Mouse (Mus musculus): ENCODE measurements around the gene Selenof. TPM values are rescaled to one million over a fixed set of nuclear protein-coding genes. Genes with fewer than 3 reads are reported as not detected.

Selenof gene
- polyA plus RNA-seq, 1 experiment from 2014 or later, result 622 TPM

DNA sequence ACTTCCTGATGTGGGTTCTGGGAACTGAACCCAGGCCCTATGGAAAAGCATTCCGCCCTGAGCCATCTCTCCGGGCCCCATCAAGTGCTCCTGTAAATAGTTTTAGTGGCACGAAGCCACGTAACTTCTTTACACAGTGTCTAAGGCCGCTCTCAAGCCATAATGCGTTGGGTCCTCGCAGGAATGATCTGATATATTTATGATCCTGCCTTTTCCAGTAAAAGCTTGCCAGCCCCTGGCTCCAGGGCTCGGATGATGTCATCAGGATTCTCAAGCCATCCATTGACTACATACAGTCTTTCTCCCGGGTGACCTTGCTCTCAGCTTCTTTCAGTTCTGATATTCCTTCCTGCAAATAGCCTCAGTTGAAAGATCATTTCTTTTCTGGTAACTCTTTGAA is 45.4 kb downstream of the Selenof start:
- Histone ChIP-seq H3K4me2 (ENCODE audit: low read depth, low read length) (no peak overlapping the region), H3K4me3 (replicated peaks; ENCODE audit: low read length) (no peak overlapping the region), H3K27ac (ENCODE audit: low read length) (no peak overlapping the region), H3K27me3 (ENCODE audit: control insufficient read depth, insufficient read depth, low read length) (no peaks in the 10 kb centered on the region), H3K9me3 (replicated peaks; ENCODE audit: control insufficient read depth, low read length) (no peaks in the 10 kb centered on the region), H3K9ac (ENCODE audit: low read length) (no peak overlapping the region), H3K4me1 (ENCODE audit: control insufficient read depth, insufficient read depth, low read length) (peaks cover 26% of the 10 kb centered on the region; the same call in 1 of the 2 replicates), H3K36me3 (ENCODE audit: control insufficient read depth, insufficient read depth, low read length) (no peaks in the 10 kb centered on the region)
- no peak for ATAC-seq (ENCODE audit: insufficient read depth, low FRiP score)
- 53% methylated on average over 9 of the region's 9 CpGs for WGBS

DNA sequence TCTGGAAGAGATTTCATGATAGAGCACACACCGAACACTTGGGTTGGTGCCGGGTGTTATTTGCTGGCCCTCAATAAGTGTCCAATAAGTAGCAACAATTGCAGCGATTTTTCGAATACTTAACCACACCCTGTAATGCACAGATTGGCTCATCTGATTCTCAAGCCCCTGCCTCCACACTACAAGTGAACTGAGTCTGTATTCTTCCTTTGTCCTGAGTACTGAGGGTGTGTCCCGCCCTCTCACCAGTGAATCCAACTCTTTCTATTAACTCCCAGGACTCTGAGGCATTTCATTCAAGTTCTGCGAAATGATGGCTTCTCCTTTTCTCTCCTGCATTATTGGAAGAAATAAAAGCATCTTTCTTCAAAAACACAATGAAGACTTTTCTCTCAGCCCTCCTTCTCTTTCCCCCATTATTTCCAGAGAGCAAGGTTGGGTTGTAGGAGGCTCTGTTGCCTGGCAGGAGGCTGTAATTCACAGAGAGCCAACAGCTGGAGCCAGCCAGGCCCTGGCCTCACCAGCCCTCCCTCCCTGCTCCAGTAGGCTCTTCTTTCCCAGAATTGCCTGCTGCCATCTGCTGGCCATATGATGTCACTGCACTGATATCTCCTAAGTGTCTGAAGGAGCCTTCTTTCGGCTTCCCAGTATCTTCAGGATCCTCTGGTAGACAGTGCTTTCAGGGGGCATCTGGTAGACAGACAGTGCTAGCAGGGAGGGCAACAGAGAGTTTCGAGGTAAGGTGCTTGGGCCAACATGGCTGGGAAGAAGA is 46.7 kb downstream of the Selenof start:
- Histone ChIP-seq H3K9me3 (replicated peaks; ENCODE audit: control insufficient read depth, low read length) (no peaks in the 10 kb centered on the region), H3K27ac (ENCODE audit: low read length) (peak overlapping the region; percentile 30; the same call in 1 of the 2 replicates), H3K9ac (ENCODE audit: low read length) (no peak overlapping the region), H3K27me3 (ENCODE audit: control insufficient read depth, insufficient read depth, low read length) (no peaks in the 10 kb centered on the region), H3K36me3 (ENCODE audit: control insufficient read depth, insufficient read depth, low read length) (no peaks in the 10 kb centered on the region), H3K4me2 (ENCODE audit: low read depth, low read length) (no peak overlapping the region), H3K4me1 (ENCODE audit: control insufficient read depth, insufficient read depth, low read length) (peaks cover 18% of the 10 kb centered on the region; the same call in 1 of the 2 replicates), H3K4me3 (replicated peaks; ENCODE audit: low read length) (no peak overlapping the region)
- WGBS, result 66% methylated on average over 8 of the region's 8 CpGs
- peak; percentile 79 for ATAC-seq (ENCODE audit: insufficient read depth, low FRiP score)

DNA sequence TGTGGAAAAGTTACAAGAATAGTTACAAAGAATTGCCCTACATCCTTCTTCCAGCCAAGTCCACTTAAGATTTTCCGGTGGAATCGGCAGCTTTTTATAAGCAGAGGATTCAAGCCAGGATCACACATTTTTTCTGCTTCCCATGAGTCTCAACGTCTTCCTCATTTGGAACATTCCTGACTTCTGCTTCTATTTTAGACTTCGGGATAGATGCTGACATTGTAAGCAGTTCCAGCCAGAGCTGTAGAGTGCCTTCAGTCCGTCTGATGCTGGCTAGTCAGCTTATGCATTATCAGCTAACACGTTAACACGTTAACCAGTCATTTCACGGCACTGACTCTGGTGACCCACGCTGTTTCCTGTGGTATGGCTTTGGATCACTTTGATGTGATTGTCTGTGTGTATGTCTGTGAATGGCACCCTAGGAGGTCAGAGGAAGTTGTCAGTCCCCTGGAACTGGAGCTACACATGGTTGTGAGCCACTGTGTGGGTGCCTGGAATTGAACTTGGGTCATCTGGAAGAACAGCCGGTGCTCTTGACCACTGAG is 47.6 kb downstream of the Selenof start:
- Histone ChIP-seq H3K4me2 (ENCODE audit: low read depth, low read length) (no peak overlapping the region), H3K4me3 (replicated peaks; ENCODE audit: low read length) (no peak overlapping the region), H3K36me3 (ENCODE audit: control insufficient read depth, insufficient read depth, low read length) (no peaks in the 10 kb centered on the region), H3K27ac (ENCODE audit: low read length) (peak overlapping the region; percentile 55), H3K9me3 (replicated peaks; ENCODE audit: control insufficient read depth, low read length) (no peaks in the 10 kb centered on the region), H3K4me1 (ENCODE audit: control insufficient read depth, insufficient read depth, low read length) (0 out of 2 replicates have a peak, but pooled peaks cover 10% of the 10 kb centered on the region), H3K27me3 (ENCODE audit: control insufficient read depth, insufficient read depth, low read length) (no peaks in the 10 kb centered on the region), H3K9ac (ENCODE audit: low read length) (no peak overlapping the region)
- 63% methylated on average over 10 of the region's 10 CpGs for WGBS
- ATAC-seq (ENCODE audit: insufficient read depth, low FRiP score), result 0 out of 2 replicates have a peak, but pooled peaks have one; percentile 35

DNA sequence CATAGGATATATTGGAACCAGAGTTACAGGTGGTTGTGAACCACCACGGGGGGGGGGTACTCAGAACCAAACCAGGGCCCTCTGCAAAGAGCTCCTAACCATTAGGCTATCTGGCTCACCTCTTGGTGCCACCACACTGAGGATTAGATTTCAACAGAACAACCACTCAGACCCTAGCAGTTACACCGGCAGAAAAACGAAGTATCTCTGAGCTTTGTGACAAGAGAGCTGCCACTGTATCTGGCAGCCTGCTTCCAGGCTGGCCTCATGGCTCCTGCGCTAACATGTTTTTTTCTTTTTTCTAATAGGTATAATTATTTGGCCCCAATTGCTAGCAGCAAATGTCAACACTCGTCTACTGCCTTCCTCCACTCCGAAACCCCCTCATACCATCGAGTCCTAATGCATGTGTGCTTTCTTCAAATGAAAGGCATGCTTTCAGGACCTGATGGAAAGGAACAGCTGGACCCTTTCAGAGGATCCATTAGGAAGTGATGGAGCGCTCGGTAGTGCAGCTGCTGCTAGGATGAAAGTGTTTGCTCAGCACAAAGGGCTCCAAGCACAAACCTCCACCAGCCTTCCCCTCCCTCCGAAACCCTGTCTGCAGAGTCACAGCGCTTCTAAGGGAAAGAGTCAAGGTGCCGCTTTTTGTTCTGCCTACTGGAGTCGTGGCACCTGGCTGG is 53.0 kb downstream of the Selenof start:
- no peaks in the 10 kb centered on the region for H3K27me3 ChIP-seq (ENCODE audit: control insufficient read depth, insufficient read depth, low read length)
- no peaks in the 10 kb centered on the region; the same call in 1 of the 2 replicates for H3K4me1 ChIP-seq (ENCODE audit: control insufficient read depth, insufficient read depth, low read length)
- H3K4me3 ChIP-seq (replicated peaks; ENCODE audit: low read length), result no peak overlapping the region
- peak; percentile 74 for ATAC-seq (ENCODE audit: insufficient read depth, low FRiP score)
- H3K4me2 ChIP-seq (ENCODE audit: low read depth, low read length), result no peak overlapping the region
- H3K36me3 ChIP-seq (ENCODE audit: control insufficient read depth, insufficient read depth, low read length), result no peaks in the 10 kb centered on the region
- WGBS, result 37% methylated on average over 13 of the region's 13 CpGs
- no peak overlapping the region for H3K27ac ChIP-seq (ENCODE audit: low read length)
- H3K9me3 ChIP-seq (replicated peaks; ENCODE audit: control insufficient read depth, low read length), result no peaks in the 10 kb centered on the region
- no peak overlapping the region for H3K9ac ChIP-seq (ENCODE audit: low read length)

DNA sequence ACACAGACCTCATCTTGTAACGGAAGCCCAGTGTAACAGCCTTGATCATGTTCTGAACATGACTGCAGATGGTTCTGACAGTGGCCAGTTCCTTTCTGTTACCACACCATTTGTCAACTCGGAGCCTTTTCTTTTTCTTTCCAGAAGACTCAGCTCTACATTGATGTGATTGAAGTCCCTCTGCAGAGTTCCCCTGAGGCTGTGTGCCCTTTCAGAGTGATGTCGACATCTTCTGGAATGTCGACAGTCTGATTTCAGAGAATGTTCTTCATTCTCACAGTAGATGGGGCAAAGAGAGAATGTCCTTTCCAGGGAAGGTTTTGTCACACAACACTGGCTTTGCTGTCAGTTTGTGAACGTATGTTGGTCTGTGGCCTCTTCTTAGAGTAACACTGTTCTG is 55.6 kb downstream of the Selenof start:
- Histone ChIP-seq H3K27ac (ENCODE audit: low read length) (no peak overlapping the region), H3K9ac (ENCODE audit: low read length) (no peak overlapping the region), H3K4me1 (ENCODE audit: control insufficient read depth, insufficient read depth, low read length) (no peaks in the 10 kb centered on the region; the same call in 1 of the 2 replicates), H3K36me3 (ENCODE audit: control insufficient read depth, insufficient read depth, low read length) (no peaks in the 10 kb centered on the region), H3K4me3 (replicated peaks; ENCODE audit: low read length) (no peak overlapping the region), H3K9me3 (replicated peaks; ENCODE audit: control insufficient read depth, low read length) (no peaks in the 10 kb centered on the region), H3K27me3 (ENCODE audit: control insufficient read depth, insufficient read depth, low read length) (no peaks in the 10 kb centered on the region), H3K4me2 (ENCODE audit: low read depth, low read length) (no peak overlapping the region)
- ATAC-seq (ENCODE audit: insufficient read depth, low FRiP score), result no peak
- WGBS, result 76% methylated on average over 5 of the region's 5 CpGs

DNA sequence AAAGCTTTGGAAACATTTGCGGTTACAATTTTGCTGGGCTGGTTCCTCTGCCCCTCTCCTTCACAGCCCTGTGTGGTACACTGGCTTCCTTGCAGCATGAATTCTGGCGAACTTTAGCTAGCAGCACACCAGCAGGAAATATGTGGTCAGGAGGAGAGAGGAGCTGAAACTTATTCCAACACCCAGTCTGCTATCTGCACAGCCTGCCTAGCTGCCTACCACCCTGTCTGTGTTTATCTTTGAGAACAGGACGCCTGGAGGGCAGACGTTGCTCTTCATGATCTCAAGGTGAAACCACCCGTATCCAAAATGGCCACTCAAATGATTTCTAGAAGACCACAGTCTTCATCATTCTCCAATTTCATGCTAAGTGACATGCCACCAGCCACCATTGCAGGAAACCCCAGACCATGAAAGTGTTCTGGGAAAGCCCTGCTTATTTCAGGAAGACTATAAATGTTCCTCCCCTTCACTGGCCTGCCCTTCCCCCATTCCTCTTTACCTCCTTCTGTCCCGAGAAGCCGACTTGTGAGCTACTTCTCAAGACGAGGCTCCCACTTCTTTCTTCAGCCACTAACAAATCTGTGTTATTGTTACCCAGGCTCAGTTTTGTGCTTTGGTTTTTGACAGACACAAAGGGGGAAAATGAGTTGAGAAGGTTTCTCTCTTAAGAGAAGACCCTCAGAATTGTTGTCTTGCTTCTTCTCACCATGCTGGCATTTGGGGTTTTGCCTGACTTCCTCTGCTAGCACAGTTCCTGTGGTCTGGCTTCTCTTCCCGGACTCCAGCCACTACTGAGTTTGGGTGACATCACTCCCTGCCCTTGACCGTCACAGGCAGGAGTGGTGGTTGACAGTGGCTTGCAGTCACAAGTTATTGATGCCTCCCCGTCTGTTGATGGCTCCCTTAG is 58.2 kb downstream of the Selenof start:
- WGBS, result 54% methylated on average over 11 of the region's 11 CpGs
- Histone ChIP-seq H3K36me3 (ENCODE audit: control insufficient read depth, insufficient read depth, low read length) (no peaks in the 10 kb centered on the region), H3K27me3 (ENCODE audit: control insufficient read depth, insufficient read depth, low read length) (no peaks in the 10 kb centered on the region), H3K4me3 (replicated peaks; ENCODE audit: low read length) (no peak overlapping the region), H3K4me2 (ENCODE audit: low read depth, low read length) (no peak overlapping the region), H3K27ac (ENCODE audit: low read length) (no peak overlapping the region), H3K9ac (ENCODE audit: low read length) (no peak overlapping the region), H3K9me3 (replicated peaks; ENCODE audit: control insufficient read depth, low read length) (no peaks in the 10 kb centered on the region), H3K4me1 (ENCODE audit: control insufficient read depth, insufficient read depth, low read length) (no peaks in the 10 kb centered on the region; the same call in 1 of the 2 replicates)
- ATAC-seq (ENCODE audit: insufficient read depth, low FRiP score), result peak; percentile 68

DNA sequence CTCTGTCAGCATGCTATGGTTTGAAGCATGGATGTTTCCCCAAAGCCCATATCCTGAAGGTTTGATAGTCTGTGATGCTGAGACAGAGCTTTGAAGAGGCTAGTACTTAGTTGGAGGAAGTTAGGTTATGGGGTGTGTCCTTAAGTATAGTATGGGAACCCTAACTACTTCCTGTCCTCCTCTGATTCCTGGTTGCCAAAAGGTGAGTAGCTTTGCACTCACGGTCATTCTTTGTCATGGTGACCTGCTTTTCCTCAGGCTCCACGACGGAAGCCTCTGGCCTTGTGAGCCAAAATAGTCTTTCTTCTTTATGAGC is 58.8 kb downstream of the Selenof start:
- Histone ChIP-seq H3K9ac (ENCODE audit: low read length) (no peak overlapping the region), H3K27me3 (ENCODE audit: control insufficient read depth, insufficient read depth, low read length) (no peaks in the 10 kb centered on the region), H3K9me3 (replicated peaks; ENCODE audit: control insufficient read depth, low read length) (no peaks in the 10 kb centered on the region), H3K27ac (ENCODE audit: low read length) (no peak overlapping the region), H3K4me2 (ENCODE audit: low read depth, low read length) (no peak overlapping the region), H3K4me1 (ENCODE audit: control insufficient read depth, insufficient read depth, low read length) (no peaks in the 10 kb centered on the region; the same call in 1 of the 2 replicates), H3K4me3 (replicated peaks; ENCODE audit: low read length) (no peak overlapping the region), H3K36me3 (ENCODE audit: control insufficient read depth, insufficient read depth, low read length) (no peaks in the 10 kb centered on the region)
- ATAC-seq (ENCODE audit: insufficient read depth, low FRiP score), result no peak
- 83% methylated on average over 3 of the region's 3 CpGs for WGBS

DNA sequence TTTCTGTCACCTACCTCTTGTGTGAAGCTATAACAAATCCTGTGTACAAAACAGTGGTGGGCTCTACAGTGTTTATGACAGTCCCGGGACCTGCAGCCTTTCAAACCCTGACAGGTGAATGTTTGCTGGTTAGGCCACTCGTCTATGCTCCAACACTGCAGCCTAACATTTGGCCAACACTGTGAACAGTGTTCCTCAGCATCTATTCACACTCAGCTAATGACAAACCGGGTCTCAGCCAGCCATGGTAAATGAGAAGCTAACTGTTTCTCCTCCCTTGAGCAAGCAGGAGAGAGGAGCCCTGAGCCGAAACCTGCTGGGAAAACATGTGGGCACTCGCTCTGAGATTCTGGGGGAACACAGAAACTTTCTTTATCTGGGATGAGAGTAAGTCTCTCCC is 65.1 kb downstream of the Selenof start:
- no peaks in the 10 kb centered on the region for H3K9me3 ChIP-seq (replicated peaks; ENCODE audit: control insufficient read depth, low read length)
- no peak overlapping the region for H3K27ac ChIP-seq (ENCODE audit: low read length)
- H3K36me3 ChIP-seq (ENCODE audit: control insufficient read depth, insufficient read depth, low read length), result no peaks in the 10 kb centered on the region
- H3K27me3 ChIP-seq (ENCODE audit: control insufficient read depth, insufficient read depth, low read length), result no peaks in the 10 kb centered on the region
- no peak overlapping the region for H3K9ac ChIP-seq (ENCODE audit: low read length)
- no peak for ATAC-seq (ENCODE audit: insufficient read depth, low FRiP score)
- 83% methylated on average over 5 of the region's 5 CpGs for WGBS
- H3K4me3 ChIP-seq (replicated peaks; ENCODE audit: low read length), result no peak overlapping the region
- H3K4me1 ChIP-seq (ENCODE audit: control insufficient read depth, insufficient read depth, low read length), result no peaks in the 10 kb centered on the region
- H3K4me2 ChIP-seq (ENCODE audit: low read depth, low read length), result no peak overlapping the region
